Mouse (Mus musculus): Measurements from ENCODE around the gene 2700049A03Rik. TPM values are rescaled to one million over a fixed set of nuclear protein-coding genes. Genes with fewer than 3 reads are reported as not detected.
A peak's percentile ranks its signal among the peaks of the same experiment; 100 is the strongest.

2700049A03Rik gene
- polyA plus RNA-seq, 1 experiment from 2014 or later = 16.3 TPM

DNA sequence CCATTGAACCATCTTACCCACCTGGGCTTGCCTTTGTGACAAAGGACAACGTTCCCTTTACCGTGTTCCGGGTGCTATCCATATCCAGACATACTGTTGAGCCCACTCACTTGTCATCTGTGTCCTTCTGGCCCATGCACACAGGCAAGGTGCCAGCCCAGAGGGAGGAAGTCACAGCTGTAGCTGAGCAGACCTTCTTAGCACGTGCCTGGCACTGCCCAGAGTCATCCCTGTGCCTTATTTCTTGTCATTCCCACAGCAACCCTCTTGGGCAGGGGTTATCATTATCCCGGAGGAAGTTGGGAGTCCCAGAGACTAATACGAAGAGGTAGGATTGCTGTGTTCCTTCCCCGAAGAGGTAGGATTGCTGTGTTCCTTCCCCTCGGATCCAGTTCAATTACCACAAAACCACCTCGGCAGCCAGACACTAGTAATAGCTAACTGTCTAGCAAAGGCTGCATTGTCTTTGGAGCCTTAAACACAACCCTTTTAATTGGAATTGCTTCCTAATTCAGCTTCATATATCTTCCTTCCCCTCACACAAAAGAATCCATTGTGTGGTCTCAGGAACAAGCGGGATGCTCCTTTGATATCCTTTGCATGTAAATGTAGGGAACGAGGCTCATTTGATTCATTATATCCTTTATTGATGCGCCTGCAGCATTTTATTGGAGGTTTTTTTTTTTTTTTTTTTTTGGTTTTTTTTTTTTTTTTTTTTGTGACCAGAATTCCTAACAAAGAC is 143.0 kb downstream of the 2700049A03Rik start:
- WGBS = 33% methylated on average over 12 of the region's 12 CpGs
- Histone ChIP-seq H3K4me1 (replicated peaks) (peaks cover 17% of the 10 kb centered on the region), H3K27me3 (no peaks in the 10 kb centered on the region), H3K36me3 (no peaks in the 10 kb centered on the region), H3K9ac (peak overlapping the region; percentile 4; the same call in 1 of the 2 replicates), H3K9me3 (peaks cover 5% of the 10 kb centered on the region; the same call in 1 of the 2 replicates), H3K4me3 (no peak overlapping the region), H3K4me2 (no peak overlapping the region), H3K27ac (peak overlapping the region; percentile 84)
- ATAC-seq (ENCODE audit: low FRiP score) = no peak

DNA sequence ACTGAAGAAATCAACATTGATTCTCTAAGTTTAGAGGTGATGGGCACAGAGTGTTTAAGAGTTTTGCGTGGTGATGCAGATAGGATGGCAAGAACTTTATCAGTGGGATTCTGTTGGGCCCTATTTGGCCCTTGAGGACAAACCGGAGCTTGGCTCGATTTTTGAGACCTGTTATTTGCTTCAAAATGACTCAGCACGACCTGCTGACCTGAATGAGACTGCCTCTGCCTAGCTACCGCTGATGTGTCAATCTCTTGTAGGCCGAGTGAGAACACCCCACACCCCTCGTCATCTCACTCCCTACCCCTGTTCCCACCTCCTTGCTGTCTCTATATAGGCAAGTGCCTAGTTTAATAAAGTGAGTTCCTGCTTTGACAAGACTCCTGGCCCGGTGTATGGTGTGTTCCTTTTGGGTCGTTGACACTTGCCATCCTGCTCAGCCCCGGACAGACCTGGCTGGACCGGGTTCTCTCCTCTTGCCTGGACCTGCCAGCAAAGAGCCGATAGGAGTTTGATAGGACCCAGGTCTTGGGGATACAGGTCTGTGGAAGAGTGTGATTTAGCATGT is 144.6 kb downstream of the 2700049A03Rik start:
- no peak overlapping the region for H3K4me3 ChIP-seq
- no peaks in the 10 kb centered on the region for H3K36me3 ChIP-seq
- no peak for ATAC-seq (ENCODE audit: low FRiP score)
- no peak overlapping the region for H3K9ac ChIP-seq
- H3K9me3 ChIP-seq = peaks cover 5% of the 10 kb centered on the region; the same call in 1 of the 2 replicates
- peaks cover 17% of the 10 kb centered on the region for H3K4me1 ChIP-seq (replicated peaks)
- H3K4me2 ChIP-seq = no peak overlapping the region
- 84% methylated on average over 12 of the region's 12 CpGs for WGBS
- H3K27me3 ChIP-seq = no peaks in the 10 kb centered on the region
- H3K27ac ChIP-seq = no peak overlapping the region

DNA sequence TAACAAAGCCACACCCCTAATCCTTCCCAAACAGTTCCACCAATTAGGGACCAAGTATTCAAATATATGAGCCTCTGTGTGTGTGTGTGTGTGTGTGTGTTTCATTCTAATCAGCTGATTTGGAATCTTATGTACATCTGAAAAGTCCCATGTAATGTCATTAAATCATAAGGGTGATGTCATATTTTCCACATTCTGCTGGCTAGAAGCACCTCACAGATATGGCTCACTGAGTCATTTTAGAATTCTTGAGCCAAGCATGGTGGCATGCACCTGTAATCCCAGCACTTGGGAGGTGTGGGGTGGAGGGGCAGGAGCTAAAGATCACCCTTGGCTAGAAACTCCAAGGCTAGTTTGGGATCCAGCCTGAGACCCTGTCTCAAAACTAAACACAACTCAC is 148.8 kb downstream of the 2700049A03Rik start:
- H3K36me3 ChIP-seq = no peaks in the 10 kb centered on the region
- no peak overlapping the region for H3K27ac ChIP-seq
- no peaks in the 10 kb centered on the region for H3K27me3 ChIP-seq
- no peak overlapping the region for H3K9ac ChIP-seq
- no peak for ATAC-seq (ENCODE audit: low FRiP score)
- peaks cover 5% of the 10 kb centered on the region; the same call in 1 of the 2 replicates for H3K9me3 ChIP-seq
- H3K4me3 ChIP-seq = no peak overlapping the region
- peaks cover 8% of the 10 kb centered on the region for H3K4me1 ChIP-seq (replicated peaks)
- no peak overlapping the region for H3K4me2 ChIP-seq

DNA sequence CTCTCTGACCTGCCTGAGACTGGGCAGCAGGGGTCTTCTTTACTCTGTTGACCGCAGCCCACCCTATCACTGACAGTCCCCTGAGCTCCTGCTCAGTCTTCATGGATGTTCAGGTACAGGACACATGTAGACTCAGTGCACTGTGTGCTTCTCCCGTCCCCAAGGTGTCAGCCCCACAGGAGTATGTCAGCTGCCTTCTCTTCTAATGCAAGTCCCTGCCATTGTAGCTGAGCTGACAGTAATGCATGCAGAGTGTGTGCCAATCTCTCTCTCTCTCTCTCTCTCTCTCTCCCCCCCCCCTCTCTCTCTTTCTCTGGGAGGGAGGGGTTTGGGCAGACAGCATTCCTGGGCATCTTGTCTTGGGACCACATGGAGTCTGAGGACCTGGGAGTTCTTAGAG is 153.8 kb downstream of the 2700049A03Rik start:
- 0 out of 2 replicates have a peak, but pooled peaks have one; percentile 32 for ATAC-seq (ENCODE audit: low FRiP score)
- no peak overlapping the region for H3K27ac ChIP-seq
- WGBS = 48% methylated on average over 2 of the region's 2 CpGs

More for the DNA sequence above, 153.8 kb downstream of the 2700049A03Rik start:
- H3K9me3 ChIP-seq = no peaks in the 10 kb centered on the region
- H3K27me3 ChIP-seq = peaks cover 2% of the 10 kb centered on the region; the same call in 1 of the 2 replicates
- no peaks in the 10 kb centered on the region for H3K36me3 ChIP-seq
- no peak overlapping the region for H3K9ac ChIP-seq
- H3K4me3 ChIP-seq = no peak overlapping the region
- no peak overlapping the region for H3K4me2 ChIP-seq
- H3K4me1 ChIP-seq (replicated peaks) = peaks cover 25% of the 10 kb centered on the region

Other genes starting within 250 kb of the 2700049A03Rik start
- 216 TPM in 2 replicates for gene Actr10, start 199.0 kb upstream of the 2700049A03Rik start, polyA plus RNA-seq (2015; fragmentation: Nextera tagmentation; extraction: Ambion mirVana)
- 599 and 600 TPM in 2 replicates for gene Psma3, start 162.2 kb upstream of the 2700049A03Rik start, polyA plus RNA-seq (2015; fragmentation: Nextera tagmentation; extraction: Ambion mirVana)
- gene Arid4a, start 120.9 kb upstream of the 2700049A03Rik start, polyA plus RNA-seq (2015; fragmentation: Nextera tagmentation; extraction: Ambion mirVana) = 41.2 and 41.3 TPM in 2 replicates
- gene Tomm20l, start 25.4 kb upstream of the 2700049A03Rik start, polyA plus RNA-seq (2015; fragmentation: Nextera tagmentation; extraction: Ambion mirVana) = not detected in 2 replicates
- gene Timm9, start 164 bp upstream of the 2700049A03Rik start, polyA plus RNA-seq (2015; fragmentation: Nextera tagmentation; extraction: Ambion mirVana) = 93.2 and 96.7 TPM in 2 replicates
- gene Dact1, start 173.0 kb downstream of the 2700049A03Rik start, polyA plus RNA-seq (2015; fragmentation: Nextera tagmentation; extraction: Ambion mirVana) = 32.8 and 38.2 TPM in 2 replicates